Mouse (Mus musculus): ENCODE results near the gene Chil1.
A peak's percentile ranks its signal among the peaks of the same experiment; 100 is the strongest.

The Chil1 gene

DNA sequence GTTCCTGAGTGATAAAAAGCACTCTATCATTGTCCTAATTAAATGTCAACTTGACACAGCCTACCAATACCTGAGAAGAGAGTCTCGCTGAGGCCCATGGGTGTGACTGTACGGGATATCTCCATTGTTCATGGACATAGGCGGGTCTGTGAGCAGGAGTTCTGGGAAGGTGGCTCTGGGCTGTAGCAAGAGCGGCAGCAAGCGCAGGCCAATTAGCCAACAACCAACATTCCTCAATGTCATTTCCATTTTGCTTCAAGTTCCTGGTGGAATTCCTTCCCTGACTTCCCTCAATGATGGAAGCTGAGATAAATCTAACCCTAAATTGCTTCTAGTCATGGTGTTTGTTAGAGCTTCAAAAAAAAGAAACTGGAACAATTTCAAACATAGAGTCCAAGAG is 4.0 kb upstream of the Chil1 start:
- no peak for DNase-seq

- no peak for DNase-seq
Measured at GRCm38 (mm10) chr1:134184089-134184488, 2.1 kb downstream of the Chil1 start.

GRCm38 (mm10) chr1:134188217-134188616 is 6.2 kb downstream of the Chil1 start:
- DNase-seq: no peak

DNA sequence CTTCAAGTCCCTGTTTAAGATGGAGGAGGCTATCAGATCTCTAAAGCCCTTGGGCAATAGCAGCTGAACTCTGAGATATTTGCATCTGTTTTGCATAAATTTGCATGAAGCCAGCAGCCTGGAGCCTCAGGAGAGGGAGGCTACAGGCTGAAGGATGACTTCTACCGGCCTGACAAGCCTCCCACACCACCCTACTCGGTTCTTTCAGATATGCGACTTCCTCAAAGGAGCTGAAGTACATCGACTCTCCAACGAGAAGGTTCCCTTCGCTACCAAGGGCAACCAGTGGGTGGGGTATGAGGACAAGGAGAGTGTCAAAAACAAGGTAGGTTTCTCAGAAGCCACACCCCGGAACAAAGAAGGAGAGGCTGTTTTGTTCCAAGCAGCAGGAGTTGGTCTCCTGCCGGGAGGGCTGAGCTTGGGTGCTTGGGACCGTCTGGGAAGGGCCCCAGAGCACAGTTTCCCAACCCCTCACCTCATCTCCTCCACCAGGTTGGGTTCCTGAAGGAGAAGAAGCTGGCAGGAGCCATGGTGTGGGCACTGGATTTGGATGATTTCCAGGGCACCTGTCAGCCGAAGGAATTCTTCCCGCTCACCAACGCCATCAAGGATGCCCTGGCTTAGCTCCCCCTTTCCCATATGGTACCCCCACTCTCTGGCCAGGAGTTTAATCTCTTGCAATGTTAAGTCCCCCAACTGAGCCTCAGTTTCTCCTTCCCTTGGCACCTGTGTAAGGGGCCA is 7.2 kb downstream of the Chil1 start:
- DNase-seq: peak; percentile 38

DNA sequence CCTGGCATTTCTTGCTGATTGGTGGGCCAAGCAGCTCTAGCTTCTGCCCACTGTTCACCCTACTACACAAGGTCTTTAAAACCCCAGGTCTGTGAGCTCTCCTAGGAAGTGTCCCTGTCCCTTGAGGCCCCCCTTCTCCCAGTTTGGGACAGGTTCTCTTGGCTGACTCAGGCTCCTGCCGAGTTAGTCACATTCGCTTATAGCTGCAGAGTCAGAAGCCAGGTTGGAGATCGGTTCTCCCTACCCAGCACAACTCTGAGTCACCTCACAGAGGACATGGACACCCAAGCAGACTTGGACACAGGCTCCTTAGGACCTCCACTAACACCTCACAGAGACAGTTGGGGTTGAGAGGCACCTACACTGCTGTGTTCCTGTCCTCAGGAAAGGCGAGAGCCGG is 9.2 kb downstream of the Chil1 start:
- no peak for DNase-seq

DNA sequence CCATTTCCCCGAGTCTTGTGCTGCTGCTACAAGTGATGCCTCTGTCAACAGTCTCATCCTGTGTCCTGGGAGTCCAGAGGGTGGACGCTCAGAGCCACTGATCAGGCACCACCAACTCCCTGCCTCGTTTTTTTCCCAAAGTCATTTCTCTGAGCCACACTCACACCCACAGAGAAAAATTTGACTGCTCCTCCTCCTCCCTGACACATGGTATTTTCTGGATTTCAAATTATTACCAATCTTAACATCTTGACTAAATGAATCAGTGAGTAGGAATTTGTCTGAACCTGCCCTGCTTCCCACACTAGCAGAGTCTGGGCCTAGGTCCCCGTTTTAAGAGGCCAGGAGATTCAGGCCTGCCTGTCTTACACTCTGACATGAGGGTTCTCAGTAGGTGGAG is 10.0 kb downstream of the Chil1 start:
- DNase-seq: no peak

GRCm38 (mm10) chr1:134193126-134193525 is 11.2 kb downstream of the Chil1 start, which contains the start of gene Mybph:
TSS of gene Mybph (plus strand) at chr1:134193448.
- peak; percentile 23 for DNase-seq

GRCm38 (mm10) chr1:134193674-134194197 is 11.8 kb downstream of the Chil1 start:
- peak; percentile 21 for DNase-seq

- peak; percentile 31 for DNase-seq
Measured at GRCm38 (mm10) chr1:134194298-134195022, 12.5 kb downstream of the Chil1 start.

DNA sequence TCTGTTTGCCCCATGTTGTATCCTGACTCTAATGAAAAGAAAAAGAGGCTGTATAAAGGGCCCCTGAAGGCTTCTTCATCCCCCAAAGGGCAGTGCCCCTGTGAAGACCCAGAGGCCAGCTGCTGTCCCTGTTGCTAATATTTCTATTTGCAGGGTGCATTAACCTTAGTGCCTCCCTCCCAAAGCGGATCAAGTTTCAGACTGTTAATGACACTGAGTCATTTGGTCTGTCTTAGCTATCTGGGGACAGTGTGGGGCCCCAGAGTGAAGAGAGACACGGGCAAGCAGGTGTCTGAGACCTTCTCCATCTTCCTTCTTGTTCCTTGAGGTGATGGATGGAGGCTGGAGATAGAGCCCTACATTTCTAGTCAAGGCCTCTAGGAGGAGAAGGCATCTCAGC is 13.1 kb downstream of the Chil1 start:
- DNase-seq: no peak

DNA sequence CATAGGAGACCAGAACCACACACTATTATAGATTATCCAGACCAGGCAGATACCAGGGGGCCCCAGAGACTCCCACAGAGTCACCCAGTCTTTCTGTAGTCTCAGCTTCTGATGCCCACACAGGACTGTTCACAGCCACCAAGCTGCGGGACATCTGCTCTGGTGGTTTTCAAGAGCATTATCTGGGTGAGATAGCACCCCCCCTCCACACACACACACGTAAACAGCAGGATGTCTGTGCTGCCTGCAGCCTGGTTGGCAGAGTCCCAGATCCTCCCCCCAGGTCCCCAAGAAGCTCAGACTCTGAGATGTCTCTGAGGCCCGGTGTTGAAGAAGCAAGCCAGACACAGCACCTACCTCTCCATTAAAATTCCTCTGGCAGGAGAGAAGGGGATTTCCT is 13.6 kb downstream of the Chil1 start:
- no peak for DNase-seq

GRCm38 (mm10) chr1:134195979-134196378 is 14.0 kb downstream of the Chil1 start:
- peak; percentile 65 for DNase-seq

GRCm38 (mm10) chr1:134196386-134196785 is 14.4 kb downstream of the Chil1 start:
- peak; percentile 72 for DNase-seq

- peak; percentile 35 for DNase-seq
Measured at GRCm38 (mm10) chr1:134197325-134197982, 15.5 kb downstream of the Chil1 start.

DNA sequence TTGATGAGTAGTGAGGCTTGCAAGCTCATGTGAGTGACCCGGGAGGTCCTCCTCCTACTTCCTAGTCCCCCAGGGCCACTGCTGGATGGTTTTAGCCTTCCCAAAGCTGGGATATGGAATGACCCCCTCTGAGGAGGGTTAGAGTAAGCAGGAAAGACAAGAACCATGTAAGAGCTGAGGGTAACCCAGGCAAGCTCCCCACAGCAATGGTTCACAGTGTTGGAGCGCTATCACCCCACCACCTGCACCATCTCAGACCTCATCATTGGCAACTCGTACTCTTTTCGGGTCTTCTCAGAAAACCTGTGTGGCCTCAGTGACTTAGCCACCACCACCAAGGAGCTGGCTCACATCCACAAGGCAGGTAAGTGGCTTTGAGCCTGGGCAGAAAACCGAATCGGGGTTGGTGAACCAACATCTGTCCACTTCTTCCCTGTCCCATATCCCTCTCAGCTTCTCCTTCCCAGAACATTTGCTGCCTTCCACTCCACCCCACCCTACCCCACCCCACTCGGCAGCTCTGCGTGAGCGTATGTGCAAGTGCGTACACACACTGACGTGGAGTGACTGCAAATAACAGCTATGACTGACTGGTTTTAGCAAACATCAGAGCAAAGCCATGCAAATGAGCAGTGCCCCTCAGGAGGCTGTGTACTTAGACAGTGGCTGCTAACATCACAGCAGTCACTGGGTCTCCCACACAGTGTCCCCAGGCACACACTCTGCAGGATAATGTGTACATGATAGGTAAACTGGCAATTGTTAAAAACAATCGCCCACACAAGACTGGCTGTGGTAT is 16.4 kb downstream of the Chil1 start:
- DNase-seq: no peak

- no peak for DNase-seq
Measured at GRCm38 (mm10) chr1:134200481-134200880, 18.5 kb downstream of the Chil1 start.

DNA sequence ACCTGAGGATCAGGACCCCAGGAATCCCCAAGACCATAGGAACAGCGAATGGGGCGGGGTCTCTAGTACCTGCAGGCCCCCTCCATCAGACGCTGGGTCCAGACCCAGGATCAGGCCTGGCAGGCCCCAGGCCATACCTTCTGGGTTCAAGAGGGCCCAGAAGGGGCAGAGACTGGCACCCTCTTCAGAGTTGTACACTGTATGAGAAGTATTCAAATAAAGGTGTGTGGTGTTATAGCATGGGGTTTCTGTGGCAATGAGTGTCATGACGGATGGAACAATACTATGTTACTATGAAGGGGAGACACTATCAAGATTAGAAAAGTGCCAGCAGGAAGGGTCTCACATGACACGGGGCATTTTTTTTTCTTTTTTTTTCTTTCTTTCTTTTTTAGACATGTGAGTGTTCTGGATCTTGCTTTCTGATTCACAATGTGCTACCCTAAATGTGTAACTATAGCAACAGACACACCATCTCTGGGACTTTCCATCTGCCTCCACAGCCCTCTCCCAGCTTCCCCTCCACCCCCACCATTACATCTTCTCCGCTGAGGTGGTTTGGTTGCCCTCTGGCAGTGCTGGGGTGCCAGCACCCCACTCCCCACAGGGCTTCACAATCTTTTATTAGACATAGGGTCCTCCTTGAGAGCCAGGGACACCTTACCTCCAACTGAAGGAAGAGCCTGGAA is 19.2 kb downstream of the Chil1 start:
- no peak for DNase-seq

DNA sequence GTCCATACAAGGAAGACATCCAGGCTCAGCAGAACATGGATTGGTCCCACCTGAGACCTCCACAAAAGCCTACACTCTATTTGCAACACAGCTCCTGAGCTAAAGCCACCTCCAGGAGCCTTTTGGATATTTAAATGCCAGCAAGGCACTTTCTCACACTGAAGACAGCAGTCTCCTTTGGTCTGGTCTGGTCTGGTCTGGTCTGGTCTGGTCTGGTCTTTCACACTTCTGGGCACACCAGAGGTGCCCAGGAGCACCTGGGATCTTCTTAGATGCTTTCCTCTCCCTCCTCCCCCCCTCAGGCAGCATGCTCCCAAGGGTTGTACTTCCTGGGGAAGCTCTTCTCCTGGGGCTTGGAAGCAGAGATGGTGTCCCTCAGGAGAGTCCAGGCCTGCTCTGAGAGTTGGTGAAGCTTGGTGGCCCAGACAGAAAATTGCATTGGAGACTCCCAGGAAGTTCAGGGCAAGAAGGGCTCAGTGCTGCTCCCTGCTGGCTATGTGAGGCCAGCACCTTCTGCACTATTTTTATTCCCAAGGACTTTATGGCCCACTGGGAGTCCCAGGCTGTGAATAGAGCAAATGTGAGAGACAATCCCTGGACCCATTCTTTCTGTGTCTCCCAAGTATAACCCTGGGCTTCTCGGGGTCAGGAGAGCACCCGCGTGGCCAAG is 19.9 kb downstream of the Chil1 start:
- peak; percentile 66 for DNase-seq

DNA sequence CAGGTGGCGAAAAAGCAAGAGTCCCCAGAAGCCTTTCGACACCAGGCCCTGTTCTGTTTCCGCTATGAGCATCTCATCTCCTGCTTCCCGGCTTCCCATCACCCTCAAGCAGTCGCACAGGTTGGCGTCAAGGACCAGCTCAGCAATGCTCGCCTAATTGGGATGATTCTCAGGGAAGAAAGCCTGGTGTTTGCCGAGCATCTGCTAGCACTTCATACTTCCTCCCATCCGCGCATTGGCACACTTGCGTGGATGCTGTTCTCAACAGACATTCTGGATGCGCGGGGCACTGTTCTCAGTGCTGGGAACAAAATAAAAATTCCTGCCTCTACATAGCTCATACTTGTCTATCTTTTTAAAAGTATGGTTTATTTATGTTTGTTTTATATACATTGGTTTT is 22.3 kb downstream of the Chil1 start:
- no peak for DNase-seq

- DNase-seq: peak; percentile 76
Measured at GRCm38 (mm10) chr1:134205296-134206018, 23.5 kb downstream of the Chil1 start.

GRCm38 (mm10) chr1:134206085-134206484 is 24.1 kb downstream of the Chil1 start:
- no peak for DNase-seq

All from cerebellum, adult 8-10 months (tissue).